Mouse (Mus musculus) telencephalon, adult 2 months (tissue): Measurements from ENCODE around the gene Atp6ap1.

ENCODE experiments used
- DNase-seq: peaks from one replicate; pipeline ENCODE4 v3.0.0-alpha.2; 2011; ENCODE audit warnings: low read depth, low spot score

The Atp6ap1 gene

DNA sequence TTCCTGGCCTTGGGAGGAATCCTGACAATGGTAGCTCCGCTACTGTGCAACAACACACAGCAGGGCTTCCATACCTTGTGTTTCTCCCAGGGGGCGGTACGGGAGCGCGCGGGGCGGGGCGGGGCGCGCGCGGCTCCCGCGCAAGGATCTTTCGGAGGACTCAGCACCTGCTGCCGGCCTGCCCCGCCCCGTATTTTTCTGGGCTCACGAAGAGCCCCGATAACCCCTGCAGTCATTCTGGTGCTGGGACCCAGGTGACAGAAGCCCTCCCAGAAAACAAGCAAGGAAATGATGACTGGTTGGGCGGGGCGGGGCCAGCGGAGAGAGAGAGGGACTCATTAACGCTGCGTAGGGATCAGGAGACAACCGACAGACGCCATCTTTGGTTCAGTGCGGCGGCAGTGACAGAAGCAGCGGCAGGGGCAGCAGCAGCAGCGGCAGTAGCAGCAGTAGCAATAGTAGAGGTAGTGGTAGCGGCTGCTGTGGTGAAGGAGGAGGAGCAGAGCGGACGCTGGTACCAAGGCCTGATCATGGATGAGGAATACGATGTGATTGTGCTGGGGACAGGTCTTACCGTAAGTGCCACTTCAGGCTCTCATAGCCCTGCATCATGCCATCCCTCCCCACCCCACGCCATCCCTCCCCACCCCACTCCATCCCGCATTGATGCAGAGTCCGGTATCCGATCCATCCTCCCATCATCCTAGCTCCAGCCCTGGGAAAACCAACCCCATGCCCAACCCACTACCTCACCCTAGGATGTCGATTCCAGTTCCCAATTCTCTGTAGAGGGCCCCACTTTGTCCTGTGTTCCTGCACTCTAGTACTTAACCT lies 8.2 kb downstream of the Atp6ap1 start, which contains the start of gene Gdi1:
Gene Gdi1, plus strand, starts transcription at position 132 of the 834 bp plus-strand sequence.
- DNase-seq: peak; percentile 55

GRCm38 (mm10) chrX:74312540-74313464 lies 15.9 kb downstream of the Atp6ap1 start, which contains the start of gene Fam50a:
Gene Fam50a, plus strand, starts transcription at chrX:74313033.
- DNase-seq: peak; percentile 80

GRCm38 (mm10) chrX:74328725-74329161 lies 31.8 kb downstream of the Atp6ap1 start, which contains the start of gene Plxna3:
Gene Plxna3, plus strand, starts transcription at chrX:74329066.
- peak; percentile 18 for DNase-seq

DNA sequence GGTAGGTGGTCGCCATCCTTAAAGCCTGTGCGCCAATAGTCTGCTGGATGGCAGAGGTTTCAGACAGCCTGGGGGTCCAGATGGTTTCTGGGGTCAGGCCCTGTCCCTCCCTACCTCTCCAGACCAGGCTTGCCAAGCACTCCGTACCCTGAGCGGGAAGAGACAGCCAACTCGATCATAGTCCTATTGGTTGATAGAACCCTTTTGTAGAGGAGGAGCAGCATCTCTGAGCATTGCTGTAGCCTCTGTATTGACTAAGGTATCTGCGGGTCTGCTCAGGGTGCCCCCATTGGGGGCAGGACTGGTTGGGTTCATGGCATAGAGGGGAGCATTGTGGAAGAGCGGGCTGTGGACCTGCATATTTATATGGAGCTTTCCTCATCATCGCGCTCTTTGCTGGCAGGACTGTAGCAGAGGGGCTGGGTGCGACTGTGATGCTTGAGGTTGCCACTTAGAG lies 32.3 kb downstream of the Atp6ap1 start:
- no peak for DNase-seq

DNA sequence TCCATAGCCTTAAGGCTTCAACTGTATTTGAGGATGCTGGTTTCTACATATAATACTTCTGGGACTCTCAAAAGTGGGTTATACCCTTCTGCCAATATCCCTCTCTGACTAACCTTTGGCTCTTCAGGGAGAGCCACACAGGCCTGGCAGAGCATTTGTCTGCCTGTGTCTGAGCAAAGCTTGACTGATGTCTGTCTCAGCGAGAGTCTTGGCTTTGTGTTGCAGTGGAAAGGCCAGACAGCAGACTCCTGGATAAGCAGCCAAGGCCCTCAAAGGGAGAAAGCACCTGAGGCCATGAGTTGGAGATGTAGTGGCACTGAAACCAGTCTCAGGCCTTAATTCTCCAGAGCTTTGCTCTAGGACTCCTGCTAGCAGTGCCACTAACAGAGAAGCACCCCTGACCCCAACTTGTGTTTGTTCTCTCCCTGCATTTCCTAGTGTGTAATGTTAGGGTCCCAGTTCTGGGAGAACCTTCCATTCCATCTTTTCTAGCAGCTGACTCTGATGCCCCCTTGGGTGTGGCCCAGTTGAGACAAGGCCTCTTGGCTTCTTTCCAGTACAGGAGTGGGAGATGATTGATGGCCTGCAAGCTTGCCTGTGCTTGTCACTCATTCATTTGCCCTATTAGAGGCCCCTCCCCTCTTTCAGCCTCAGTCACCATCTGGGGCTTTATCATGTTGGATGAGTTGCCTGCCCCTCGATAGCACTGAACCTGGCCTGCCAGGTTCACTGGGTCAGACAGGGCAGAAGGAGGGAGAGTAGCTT lies 33.5 kb downstream of the Atp6ap1 start:
- no peak for DNase-seq

DNA sequence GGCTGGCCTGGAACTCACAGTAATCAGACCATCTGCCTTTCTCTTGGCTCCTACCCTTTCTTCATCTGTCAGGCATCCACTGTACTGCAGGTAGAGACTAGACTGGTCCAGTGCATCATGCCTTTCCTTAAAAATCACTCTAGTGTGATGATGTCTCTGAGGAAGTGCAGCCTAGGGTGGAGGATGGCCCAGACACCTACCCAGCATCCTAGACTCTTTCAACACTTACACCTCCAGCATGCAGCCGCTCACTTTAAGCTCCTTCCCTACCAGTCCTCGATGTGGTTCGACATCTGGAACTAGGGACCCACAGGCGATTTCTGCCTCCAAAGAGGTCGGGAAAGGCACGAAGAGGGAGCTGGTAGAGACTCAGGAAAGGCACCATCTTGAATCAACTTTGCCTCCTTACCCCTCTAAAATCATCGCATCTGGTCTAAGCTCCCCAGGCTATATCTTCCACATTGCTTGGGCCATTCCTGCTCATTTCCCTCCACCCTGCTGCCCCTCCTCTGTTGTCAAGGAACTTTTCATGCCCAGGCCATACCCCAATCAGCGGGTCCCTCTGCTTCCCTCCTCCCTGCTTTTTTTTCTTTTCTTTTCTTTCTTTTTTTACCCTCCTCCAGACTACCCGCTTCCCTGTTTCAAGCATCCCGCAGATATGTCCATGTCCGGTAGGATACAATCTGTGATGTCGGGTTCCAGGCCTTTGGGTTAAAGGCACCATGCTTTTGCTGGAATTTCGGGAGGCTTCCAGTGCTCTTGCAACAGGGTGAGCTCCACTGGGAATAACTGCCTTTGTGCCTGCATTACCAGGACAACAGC lies 56.0 kb downstream of the Atp6ap1 start:
- no peak for DNase-seq

GRCm38 (mm10) chrX:74353467-74353770 lies 56.5 kb downstream of the Atp6ap1 start, which contains the start of gene Lage3:
Gene Lage3, minus strand, starts transcription at chrX:74353618.
- peak; percentile 45 for DNase-seq
